Mouse (Mus musculus): ENCODE measurements around the gene Lztfl1. TPM values are rescaled to one million over a fixed set of nuclear protein-coding genes. Genes with fewer than 3 reads are reported as not detected.
A peak's percentile ranks its signal among the peaks of the same experiment; 100 is the strongest.
"Not testable (repeated sequence)": the region's sequence is repeated elsewhere in the genome, so short reads cannot be mapped to it uniquely, and the experiment has no call there.

The Lztfl1 gene
- 10 to 100 TPM; 32.7 to 33.4 TPM for total RNA-seq (2021)

DNA sequence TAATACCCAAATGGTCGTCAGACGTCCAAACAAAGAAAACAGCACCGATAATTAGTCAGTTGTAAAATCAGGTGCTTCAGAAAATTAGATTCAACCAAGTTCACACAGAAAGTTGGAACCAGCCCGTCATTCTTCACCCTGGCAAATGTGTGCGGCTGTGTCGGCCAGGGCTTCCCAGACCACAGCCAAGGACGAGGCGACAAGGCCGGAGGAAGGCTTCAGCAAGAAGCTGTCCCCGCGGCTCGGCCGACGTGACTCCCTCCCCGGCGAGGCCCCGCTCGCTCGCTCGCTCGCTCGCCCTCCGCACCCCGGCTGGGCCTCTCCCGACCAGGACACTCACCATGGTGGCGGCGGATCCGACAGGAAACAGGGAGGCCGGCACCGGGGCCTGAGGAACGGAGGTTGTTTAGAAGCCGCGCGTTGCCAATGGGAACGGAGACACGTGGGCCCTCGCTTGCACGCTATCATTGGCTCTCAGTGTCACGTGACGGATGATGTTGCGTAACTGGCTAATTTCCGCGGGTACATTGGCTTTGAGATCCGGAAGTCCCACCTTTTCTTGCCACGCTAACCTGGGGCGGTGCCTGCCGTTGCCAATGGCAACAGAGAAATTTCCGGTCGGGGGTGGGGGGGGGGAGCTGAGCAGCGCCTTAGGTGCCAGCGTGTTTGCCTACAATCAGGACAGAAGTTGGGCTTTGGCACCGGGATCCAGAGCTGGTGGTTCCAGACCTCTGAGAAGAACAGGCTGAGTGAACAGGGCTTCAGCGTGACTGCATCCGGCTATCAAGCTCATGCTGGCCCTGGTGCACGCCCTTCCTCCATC lies at the start of gene Lztfl1:
Gene Lztfl1 (minus strand): TSS at position 512 of the 823 bp plus-strand sequence.
- DNase-seq = peak; percentile 97

DNA sequence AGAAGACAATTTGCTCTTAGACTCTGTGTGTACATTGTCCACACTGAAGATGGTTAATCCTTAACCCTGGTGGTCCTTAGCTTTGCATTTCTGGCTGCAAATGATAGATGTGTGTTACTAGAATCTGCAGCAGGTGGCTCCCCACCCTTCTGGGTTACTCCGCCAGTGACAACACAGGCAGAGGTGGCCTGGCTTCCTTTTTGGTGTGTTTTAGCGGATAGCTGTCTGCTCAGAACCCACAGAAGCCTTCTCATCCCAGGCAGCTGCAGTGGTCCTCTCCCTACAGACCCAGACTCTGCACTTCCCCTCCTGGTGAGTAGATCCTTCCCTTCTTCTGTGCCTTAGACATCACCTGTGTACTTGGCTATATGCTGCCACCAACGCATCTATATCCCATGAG lies 49.5 kb upstream of the Lztfl1 start:
- no peak for DNase-seq

DNA sequence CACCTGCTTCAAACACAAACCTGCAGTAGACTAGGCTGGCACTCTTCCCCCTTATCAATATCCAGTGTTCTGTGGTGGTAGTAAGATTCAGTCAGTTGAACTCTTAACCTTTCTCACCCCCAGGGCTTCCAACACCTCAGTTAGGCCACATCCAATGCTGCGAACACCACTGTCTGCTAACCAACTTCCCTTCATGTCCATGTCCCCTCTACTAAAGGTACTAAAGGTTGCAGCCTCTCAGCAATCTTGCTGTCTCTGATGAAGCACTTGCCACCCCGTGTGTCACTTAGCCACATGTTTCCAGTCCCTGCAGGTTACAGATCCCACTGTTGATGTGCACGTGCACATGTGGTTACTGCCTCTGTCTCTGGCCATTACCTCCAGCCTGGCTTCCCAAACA lies 46.3 kb upstream of the Lztfl1 start:
- no peak for DNase-seq

DNA sequence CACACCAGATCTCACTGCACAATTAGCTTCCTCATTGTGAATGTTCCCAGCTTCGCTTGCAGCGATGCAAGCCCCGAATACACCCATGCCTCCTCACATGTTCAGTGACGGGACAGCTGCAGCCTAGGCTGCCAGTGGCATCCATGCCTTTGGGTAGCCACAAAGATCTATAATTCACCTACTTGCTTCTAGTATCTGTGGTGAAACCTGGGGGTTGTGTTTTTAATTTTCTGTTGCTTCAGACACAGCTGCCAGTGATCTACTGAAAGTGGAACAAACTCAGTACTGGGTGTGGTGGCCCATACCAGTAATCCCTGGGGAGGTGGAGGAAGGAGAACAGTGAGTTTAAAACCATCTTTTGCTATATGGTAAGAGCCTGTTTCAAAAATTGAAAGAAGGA lies 45.4 kb upstream of the Lztfl1 start:
- no peak for DNase-seq

DNA sequence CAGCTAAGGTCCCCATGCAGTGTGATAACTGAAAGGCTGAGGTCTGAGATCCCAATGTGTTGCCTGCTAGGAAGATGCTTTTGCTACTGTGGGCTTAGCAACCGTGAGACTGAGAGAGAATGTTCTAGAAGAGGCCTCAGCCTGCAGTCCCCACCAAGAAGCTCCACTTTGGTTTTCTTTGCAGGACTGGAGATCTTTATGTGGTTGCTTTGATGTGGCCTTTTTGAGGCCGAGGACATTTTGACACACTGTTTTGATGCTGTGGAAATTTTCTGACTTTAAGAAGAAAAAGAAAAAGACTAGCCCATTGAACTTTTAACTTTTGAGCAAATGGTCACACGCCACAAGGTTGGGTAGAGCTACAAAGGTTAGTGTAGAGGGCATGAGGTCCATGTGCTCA lies 43.3 kb upstream of the Lztfl1 start:
- no peak for DNase-seq

DNA sequence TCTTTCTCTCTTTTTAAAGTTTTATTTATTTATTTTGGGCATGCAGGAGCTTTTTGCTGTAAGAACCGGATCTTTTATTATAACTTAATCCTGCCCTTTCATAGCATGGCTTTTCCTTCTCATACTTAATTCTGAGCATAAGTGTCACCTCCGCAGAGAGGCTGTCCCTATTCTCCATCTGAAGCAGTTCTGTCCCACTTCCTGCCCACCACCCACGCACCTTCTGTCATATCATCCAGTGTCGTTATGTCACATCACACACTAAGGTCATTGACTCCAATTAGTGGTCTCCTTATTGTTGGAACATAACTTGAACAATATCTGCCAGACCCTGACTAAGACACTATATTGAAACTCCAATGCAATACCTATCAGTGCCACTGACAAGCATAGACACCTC lies 41.1 kb upstream of the Lztfl1 start:
- no peak for DNase-seq

DNA sequence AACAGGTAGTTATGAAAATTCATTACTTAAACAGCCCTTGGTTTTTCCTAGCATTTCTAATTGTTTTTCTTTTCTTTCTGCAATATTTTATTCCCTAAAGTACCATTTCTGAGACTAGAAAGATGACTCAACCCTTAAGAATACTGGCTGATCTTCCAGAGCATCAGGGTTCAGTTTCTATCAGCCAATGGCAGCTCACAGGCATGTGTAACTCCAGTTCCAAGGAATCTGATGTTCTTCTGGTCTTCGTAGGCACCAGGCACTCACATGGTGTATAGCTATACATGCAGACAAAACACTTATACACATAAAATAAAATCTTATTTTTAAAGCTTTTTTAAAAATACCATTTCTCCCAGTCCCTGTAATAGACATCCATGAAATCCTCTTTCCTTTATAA lies 40.7 kb upstream of the Lztfl1 start:
- DNase-seq = no peak

DNA sequence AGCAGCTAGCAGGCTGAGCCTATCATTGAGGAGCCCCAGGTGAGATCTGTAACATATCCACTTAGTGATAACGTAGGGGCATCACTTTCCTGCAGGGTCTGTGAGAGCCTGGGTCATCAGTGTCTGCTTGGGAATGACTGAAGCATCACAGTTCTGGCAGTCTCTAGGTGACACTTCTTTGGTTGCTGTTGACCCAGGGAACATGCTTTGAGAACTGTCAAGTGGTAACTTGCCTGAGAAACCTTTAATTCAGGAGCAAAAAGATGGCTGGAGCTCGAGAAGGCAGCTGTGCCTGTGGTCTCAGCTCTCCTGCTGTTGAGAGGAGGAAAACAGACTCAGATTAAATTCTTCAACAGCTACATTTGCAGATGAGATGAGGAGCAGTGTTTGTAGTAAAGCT lies 39.8 kb upstream of the Lztfl1 start:
- DNase-seq = no peak

DNA sequence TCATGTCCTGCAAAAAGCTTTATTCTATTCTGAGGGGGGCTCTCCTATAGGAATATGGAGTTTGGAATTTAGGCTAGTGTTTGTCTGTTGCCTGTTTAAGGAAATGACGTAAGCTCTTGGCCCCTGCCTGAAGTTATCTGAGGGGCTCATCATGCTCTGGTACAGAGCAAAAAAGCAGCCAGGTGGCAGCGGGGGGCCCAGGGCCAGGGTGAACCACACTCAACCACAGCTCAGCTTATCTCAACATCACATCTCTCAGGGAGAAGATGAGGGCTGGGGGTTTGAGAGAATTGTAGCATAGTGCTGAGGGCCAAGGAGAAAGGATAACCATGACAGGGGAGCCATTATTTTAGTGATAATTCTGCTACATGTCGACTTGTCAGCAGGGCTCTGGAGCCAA lies 39.3 kb upstream of the Lztfl1 start:
- DNase-seq = no peak

DNA sequence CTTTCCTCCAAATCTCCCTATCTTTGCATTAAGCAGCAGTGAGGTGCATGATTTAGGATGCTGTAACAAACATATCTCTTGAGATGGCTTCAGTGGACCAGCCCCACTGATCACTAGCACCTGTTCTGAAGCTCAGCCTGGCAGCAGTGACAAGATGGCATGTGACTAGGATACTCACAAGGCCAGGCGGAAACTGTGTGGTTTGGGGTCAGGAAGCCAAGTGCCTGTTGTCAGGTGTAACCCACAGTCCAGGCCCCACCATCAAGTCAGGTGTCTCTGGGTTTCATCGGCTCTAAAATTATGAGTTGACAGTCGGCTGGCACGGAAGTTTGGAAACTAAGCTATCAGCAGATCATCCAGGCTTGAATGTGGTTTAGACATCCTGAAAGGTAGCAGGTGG lies 36.8 kb upstream of the Lztfl1 start:
- DNase-seq = no peak

DNA sequence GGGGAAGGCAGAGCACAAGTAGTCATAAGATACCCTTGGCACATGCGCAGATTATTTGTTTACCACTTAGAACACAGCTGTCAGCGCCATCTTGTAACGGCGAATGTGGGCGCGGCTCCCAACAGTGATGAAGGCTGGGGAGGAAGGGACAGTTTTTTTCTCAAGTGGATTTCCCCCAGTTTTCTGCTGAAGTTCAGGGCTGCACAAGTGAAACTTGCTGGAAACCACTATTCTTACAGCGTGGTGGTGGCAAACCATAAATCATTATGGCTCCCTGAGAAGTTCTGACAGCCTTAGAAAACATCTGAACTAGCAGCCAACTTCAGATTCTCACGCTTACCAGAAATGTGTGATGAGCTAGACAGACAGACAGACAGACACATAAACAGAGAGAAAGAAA lies 32.2 kb upstream of the Lztfl1 start:
- DNase-seq = not testable (repeated sequence)

DNA sequence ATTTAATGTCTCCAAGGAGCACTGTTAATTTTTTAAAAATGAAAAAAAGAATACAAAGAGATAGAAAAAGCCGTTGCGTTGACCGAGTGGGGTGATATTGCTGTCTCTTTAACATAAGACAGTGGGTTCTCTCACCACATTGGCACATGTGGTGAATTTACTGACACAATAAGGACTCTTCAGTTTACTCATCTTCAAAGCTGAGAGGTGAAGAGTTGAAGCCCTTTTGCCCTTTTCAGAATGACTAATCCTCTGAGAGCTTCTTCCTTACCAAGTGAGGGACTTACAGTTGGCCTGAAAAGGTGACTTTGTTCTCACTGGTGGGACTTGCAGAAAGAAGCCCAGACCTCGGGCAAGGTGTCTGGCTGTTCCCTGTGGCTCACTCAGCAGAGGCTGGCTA lies 23.3 kb upstream of the Lztfl1 start:
- DNase-seq = no peak

DNA sequence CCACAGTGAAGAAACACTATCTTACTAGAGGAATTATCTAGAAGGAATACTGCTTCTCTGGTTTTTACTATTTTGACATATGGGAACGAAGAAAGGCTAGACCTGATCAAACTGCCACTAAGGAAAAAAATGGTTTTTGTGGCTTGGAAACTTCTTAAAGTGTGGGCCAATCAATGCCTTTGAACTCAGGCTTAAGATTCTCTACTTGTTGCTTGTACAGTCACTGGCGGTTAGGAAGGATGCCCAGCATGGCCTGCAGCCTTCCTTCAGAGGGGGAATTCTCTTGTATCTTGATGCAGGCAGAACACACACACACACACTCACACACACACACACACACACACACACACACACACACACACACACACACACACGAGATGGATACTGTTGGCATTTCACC lies 16.6 kb upstream of the Lztfl1 start:
- no peak for DNase-seq

DNA sequence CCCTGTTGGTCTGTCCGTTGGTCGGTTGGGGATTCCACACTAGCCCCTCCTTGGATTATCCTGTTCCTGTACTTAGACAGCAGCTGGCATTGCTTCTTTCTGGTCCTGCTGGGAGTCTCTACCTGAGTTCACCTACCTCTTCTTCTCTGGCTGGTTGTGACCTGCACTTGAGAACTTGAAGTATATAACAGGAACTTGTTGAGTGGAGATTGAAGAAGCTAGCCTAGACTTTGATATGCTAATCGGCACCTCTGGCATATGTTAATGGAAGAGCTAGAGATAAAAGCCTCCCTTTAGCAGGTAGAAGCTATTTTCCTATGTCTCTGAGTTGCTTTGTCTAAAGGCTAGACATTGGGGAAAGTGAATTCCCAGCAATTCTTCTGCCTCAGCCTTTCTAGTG lies 13.8 kb upstream of the Lztfl1 start:
- no peak for DNase-seq

DNA sequence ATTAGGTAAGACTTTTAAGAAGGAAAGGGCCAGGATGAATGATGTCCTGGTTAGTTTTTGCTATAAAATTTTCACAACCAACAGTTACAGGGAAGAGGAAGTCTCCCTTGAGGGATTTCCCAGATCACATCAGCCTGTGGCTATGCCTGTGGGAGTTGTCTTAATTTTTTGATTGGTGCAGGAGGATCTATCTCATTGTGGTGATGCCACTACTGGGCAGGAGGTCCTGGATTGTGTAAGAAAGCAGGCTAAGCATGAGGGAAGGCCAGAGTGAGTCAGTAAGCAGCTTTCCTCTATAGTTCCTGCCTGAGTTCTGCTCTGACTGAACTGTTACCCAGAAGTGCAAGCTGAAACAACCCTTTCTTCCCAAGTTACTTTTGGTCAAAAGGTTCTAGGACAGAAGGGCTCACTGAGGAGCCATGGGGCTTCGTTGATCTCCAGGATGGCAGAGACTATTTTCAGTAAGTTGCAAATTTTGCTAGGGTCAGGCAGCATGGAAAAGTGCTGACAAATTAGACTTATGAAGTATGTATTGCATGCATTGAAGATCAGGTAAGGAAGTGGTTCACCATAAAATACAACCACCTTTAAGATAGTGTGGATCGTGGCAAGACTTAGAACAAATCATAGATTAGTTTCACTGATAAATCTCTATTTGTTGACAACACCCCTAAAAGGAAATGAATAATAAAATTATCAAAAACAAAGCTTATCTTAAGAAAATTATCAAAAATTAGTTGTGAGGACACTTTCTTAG lies 5.4 kb upstream of the Lztfl1 start:
- no peak for DNase-seq

DNA sequence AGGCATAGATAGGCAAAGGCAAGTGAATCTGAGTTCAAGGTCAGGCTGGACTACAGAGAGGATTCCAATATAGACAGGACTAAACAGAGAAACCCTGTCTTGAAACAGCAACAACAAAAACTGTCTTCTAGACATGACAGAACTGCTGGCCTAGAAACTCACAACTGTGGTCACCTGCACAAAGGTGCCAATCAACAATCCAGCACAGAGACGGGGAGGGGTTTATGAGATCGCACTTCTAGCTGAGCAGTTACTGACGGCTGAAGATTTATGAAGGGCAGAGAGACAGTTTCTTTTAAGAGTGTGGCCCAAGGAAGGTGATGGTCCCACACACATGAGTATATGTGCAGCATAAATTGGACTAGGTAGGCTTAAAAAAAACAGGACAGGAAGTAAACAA lies 1.2 kb downstream of the Lztfl1 start:
- no peak for DNase-seq

DNA sequence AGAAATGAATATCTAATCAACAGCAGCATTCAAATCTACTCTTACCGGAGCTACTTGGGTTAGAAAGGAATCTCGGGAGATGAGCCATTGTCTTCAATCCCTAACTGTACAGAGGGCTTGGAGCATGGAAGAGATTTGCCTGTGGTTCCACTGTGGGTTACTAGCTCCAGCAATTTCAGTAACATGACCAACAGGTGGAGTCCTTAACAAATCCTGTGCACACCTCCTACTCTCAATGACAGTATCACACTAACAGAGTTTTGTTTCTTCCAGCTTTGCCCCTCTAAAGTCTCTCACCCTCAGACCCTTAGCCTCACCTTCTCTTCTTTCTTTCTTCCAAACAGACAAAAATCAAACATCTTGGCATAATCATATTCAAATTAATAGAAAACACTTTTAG lies 4.4 kb downstream of the Lztfl1 start:
- no peak for DNase-seq

DNA sequence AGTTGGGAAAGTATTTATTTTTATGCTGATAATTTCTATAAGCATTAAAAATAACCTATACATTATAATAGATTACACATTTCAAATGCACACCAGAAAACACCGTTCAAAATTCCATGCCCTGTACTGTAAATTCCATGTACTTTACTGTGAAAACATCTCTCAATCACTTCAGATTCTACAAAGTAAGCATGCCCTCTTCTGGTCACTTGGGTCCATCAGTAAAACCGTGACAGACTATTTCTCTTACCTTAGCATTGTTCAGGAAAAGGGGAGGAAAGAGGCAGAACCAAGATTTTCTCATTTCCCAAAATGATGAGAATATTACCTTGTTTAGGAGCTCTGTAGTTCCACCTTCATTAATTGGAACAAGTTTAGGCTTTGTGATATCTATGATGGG lies 8.3 kb downstream of the Lztfl1 start:
- DNase-seq = no peak

DNA sequence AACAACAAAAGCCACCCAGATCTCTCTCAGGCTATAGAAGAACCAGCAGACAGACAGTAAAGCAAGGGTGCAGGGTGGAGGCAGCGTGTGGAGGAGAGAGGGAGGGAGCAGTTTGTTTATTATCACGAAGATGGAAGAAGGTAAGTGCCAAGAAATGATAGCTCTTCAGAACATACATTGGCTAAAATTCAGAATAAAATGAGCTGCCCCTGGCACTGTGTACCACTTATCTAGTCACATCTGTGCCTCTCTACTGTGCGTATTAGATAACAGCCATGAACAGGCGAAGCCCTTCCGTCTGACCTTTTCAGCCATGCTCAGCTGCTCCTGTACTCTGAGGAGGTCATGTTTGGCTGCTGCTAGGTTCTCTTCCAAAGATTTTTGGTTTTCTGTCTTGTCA lies 15.7 kb downstream of the Lztfl1 start:
- DNase-seq = no peak

DNA sequence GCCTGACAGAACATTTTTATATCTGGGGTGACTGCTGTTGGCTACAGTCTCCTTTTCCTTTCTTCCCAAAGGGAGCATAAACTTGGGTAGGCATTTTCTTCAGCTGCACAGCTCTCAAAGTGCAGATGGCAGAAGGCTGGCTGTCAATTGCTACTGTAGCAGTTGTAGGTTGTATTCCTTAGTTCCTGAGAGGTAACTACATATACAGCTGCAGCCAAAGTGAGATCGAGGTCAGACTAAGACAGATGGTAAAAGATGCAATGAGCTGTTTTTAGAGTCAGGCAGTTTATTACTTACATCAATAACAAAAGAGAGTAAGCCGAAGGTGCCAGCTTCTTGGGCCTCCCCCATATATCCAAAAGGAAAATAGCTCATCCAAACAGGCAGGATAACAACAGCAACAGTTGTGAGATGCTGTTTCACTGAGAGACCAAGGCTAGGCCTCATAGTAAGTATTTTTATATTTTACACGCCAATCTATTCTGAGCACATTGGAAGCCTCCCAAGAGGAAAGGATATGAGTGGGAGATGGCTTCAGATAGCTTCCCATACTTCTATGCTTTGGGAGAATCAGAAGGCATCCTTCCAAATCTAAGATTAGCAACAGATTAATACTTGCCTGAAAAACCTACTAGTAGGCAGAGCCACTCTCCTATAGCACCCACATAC lies 21.7 kb downstream of the Lztfl1 start:
- DNase-seq = no peak

DNA sequence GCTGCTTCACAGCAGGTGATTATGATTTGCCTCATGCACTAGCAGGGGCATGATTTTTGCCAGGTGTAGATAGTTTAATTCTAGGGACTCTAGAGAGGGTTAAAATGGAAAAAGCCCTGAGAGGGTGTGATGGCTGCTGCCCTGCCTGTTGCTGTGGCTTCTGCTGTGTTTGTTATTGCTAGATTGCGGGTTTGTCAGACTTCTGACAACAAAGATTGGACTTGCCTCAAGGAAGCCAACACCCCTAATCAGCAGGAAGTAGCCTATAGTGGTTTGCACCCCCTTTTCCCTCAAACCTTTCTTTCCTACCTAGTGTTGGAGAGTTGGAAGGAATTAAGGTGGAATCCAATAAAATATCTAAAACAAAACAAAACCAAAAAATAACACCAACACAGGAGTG lies 29.3 kb downstream of the Lztfl1 start:
- no peak for DNase-seq

DNA sequence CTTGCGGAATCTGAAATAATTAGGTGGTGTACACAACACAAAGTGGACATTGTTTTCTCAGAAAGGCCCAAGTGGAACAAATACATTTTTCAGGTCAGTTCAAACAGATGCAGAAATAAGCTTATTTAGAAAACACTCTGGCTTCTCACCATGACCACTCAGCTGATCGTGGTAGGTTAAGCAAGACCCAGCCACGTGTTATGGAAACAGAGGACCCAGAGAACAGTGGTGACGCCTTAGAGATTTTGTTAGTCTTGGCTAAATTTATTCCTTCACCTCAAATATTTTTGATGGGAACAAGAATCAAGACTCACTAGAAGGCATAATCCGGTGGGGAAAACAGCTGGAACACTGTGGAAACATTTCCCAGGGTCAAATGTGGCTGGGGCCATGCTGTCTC lies 31.3 kb downstream of the Lztfl1 start:
- no peak for DNase-seq

DNA sequence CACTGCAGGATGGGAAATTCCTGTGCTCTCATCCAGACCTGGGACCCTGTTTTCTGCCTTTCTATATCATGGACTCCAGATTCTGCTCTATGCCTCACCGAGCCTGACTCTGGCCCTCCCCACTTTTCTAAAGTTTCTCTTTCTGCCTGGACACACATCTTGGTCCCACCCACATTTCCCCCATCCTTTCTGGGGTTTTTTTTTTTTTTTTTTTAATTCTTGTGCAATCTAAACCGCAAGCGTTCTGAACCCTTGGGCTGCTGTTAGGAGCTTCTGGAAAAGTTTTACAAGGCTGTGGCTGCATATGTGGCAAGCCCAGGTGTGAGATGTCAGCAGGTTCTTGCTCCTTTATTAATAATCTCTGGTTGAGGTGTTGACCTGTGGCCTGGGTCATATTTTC lies 33.8 kb downstream of the Lztfl1 start:
- no peak for DNase-seq

DNA sequence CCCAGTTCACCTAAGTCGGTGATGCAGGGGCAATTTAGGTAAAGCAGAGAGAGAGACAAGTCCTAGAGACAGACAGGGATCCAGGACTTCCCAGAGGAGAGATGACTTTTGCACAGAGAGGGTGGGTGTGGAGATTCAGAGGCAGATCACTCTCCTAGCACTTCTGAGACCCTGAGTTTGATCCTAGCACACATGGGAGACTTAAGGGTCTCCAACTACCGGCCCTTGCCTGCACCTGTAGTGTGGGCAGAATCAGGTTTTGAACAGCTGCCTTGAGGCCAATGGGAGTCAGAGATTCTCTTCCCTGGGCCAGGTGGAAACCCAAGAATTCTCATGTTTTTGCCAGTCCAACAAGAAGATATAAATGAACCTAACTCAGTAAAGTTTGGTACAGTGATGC lies 38.3 kb downstream of the Lztfl1 start:
- DNase-seq = no peak
